Mouse (Mus musculus): Measurements from ENCODE around the gene Tnn.

DNA sequence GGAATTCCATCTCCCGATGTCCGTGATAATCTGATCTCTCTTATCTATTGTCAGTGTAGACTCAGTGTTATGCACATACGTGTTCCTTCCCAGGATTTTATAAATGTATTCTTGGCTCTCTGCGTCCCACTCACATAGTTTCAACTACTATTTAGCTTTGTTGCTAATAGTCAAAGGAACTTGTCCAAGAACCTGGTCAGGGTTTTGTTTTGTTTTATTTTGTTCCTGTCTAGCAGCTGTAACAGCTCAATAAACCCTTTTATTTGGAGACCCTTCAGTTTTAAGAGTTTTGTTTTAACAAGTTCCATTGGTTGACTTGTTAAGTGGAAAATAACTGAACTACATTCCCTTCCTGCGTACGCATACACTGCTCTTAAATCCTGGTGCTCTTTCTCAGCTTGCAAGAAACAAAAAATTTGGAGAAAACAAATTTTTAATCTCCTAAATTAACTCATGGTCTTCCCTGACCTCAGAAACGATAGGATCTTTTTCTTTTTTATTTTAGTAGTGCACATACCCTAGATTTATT is 17.0 kb downstream of the Tnn start:
- no peak for TF ChIP-seq POLR2A (IDR thresholded peaks at IDR 0.05; ENCODE audit: borderline replicate concordance, insufficient read depth, low read length)
- TF ChIP-seq CTCF (IDR thresholded peaks at IDR 0.05; ENCODE audit: borderline replicate concordance, insufficient read depth, low read depth, low read length), result no peak
